Mouse (Mus musculus) ovary, postnatal 14 days (tissue): ENCODE results near the gene Gm36210.
A peak's percentile ranks its signal among the peaks of the same experiment; 100 is the strongest.
"Not testable (repeated sequence)": the region's sequence is repeated elsewhere in the genome, so short reads cannot be mapped to it uniquely, and the experiment has no call there.

Experiments used
- DNase-seq: peaks from one replicate; pipeline ENCODE4 v3.0.0; 2022; ENCODE audit warnings: low spot score

Gene Gm36210

DNA sequence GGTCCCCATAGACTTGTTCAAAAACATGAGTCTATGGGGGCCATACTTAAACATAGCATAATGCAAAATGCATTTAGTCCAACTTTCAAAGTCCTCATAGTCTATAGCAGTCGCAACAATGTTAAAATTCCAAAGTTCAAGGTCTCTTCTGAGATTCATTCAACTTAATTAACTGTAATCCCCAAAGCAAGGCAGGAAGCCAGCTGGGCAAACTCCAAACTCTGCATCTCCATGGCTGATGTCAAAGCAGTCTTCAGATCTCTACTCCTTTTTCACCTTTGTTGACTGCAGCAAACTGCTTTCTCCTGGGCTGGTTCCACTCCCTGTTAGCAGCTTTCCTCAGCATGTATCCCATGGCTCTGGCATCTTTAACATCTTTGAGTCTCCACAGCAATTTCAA is 27.3 kb downstream of the Gm36210 start:
- not testable (repeated sequence) for DNase-seq

DNA sequence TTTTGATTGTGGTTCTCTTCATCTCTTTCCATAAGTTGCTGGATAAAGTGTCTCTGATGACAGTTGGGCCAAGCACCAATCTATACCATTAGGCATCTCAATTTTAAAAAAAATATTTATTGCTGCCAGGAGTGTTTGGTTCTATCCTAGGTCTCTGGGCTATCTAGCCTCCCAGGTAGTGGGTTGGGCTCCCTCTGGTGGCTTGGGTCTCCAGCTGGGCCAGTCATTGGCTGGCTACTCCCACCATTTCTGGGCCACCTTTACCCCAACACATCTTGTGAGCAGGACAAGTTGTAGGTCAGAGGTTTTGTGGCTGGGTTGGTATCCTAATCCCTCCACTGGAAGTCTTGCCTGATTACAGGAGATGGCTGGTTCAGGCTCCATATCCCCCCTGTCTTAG is 28.1 kb downstream of the Gm36210 start:
- no peak for DNase-seq

GRCm38 (mm10) chr7:4877226-4877625 is 29.1 kb downstream of the Gm36210 start:
- no peak for DNase-seq

- peak; percentile 72 for DNase-seq
These were observed 29.5 kb downstream of the Gm36210 start, which contains the start of gene Isoc2a for GRCm38 (mm10) chr7:4876753-4877221. Gene Isoc2a (plus strand): TSS chr7:4877153.

GRCm38 (mm10) chr7:4870133-4870532 is 36.2 kb downstream of the Gm36210 start, which contains the start of gene Isoc2b:
Gene Isoc2b (minus strand): TSS chr7:4870258.
- DNase-seq, result no peak

GRCm38 (mm10) chr7:4866631-4867180 is 39.6 kb downstream of the Gm36210 start:
- no peak for DNase-seq

GRCm38 (mm10) chr7:4865579-4866493 is 40.5 kb downstream of the Gm36210 start:
- peak; percentile 90 for DNase-seq

DNA sequence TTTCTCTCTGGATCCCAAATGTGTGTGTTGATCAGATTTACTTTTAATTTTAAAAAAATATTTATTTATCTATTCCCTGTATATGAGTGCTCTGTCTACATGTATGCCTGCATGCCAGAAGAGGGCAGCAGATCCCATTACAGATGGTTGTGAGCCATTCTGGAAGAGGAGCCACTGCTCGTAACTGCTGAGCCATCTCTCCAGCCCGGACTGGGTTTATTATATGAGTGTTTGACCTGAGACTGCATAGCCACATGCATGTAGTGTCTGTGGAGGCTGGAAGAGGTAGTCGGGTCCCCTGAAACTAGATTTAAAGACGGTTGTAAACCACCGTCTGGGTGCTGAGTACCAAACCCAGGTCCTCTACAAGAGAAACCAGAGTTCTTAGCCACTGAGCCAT is 41.2 kb downstream of the Gm36210 start:
- no peak for DNase-seq

- no peak for DNase-seq
These were observed 42.0 kb downstream of the Gm36210 start for GRCm38 (mm10) chr7:4864130-4864845.

- DNase-seq, result no peak
These were observed 42.7 kb downstream of the Gm36210 start for GRCm38 (mm10) chr7:4863541-4864080.

GRCm38 (mm10) chr7:4863041-4863440 is 43.3 kb downstream of the Gm36210 start:
- peak; percentile 70 for DNase-seq

GRCm38 (mm10) chr7:4860926-4861325 is 45.4 kb downstream of the Gm36210 start:
- DNase-seq, result not testable (repeated sequence)

- DNase-seq, result no peak
These were observed 46.8 kb downstream of the Gm36210 start for GRCm38 (mm10) chr7:4859418-4859978.

DNA sequence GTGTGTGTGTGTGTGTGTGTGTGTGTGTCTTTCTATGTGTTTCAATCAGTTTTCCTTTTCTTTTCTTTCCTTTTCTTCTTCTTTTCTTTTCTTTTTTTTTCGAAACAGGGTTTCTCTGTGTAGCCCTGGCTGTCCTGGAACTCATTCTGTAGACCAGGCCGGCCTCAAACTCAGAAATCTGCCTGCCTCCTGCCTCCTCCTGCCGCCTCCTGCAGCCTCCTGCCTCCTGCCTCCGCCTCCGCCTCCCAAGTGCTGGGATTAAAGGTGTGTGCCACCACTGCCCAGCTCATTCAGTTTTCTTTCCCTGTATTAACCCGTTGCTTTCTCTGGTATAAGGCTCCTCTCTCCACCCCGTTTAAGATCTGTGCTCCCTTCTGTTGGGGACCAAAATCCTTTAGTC is 49.0 kb downstream of the Gm36210 start:
- DNase-seq, result no peak

GRCm38 (mm10) chr7:4856508-4856907 is 49.8 kb downstream of the Gm36210 start:
- DNase-seq, result no peak

DNA sequence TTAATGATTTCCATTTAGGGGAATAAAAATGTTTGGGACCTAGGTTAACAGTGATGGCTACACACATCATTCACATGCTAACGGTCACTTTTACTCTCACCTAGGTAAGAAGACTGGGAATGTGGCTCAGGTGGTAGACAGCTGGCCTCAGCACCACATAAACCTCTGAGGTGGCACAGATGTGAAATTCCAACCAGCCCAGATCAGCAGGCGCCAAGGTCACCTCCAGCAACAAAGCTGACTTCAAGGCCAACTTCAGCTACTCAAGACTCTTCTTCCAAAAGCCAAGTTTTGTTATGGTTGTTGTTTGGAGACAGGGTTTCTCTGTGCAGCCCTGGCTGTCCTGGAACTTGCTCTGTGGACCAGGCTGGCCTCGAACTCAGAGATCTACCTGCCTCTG is 52.7 kb downstream of the Gm36210 start:
- DNase-seq, result no peak

GRCm38 (mm10) chr7:4851315-4851688 is 55.0 kb downstream of the Gm36210 start:
- DNase-seq, result no peak

DNA sequence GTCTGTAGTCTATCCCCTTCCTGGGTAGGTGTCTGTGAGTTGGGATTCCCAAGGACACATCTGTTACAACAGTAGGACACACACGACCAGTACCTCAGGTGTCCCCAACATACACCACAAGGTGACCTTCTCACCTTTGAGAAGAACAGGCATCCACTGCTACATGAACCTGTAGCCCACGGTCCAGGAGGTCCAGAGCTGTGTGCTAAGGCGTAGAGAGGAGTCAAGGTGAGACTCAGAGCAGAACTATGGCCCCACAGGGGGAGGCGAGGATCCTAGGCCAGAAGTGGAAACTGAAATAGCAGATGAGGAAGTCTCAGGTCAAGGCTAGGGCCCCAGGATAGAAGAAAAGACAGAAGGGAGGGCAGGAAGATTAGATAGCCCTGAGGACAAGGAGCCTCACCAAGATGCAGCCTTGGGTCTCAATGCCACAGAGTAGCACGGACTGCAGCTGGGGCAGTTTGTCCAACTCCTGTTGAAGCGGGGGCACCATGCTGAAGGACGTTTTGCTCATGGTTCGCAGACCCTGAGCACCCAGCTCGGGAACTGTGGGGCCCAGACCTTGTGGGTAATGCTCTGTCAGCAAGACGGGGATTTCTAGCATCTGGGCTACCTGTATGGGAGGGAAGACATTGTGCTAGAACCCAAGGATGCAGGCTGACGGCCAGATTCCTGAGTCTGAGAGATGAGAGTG is 55.5 kb downstream of the Gm36210 start:
- no peak for DNase-seq

DNA sequence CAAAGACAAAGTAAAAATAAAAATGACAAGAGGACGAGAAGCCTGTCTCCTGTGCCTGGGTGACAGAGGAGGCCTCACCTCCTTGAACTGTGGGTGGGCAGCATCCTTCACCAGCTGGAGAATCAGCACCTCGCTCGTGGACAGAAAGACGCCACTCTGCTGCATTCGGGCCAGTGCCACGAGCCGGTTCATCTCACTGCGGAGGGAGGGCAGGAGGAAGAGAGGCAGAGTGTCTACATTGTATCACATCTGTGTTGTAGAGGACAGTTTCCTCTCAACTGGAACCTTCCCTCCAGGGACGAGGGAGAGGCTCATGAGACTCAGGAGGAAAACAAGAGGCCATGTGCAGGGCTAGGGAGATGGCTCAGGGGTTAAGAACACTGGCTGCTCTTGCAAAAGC is 56.9 kb downstream of the Gm36210 start:
- DNase-seq, result no peak
